Mouse (Mus musculus): ENCODE data around the gene Rpap3.

- TF ChIP-seq CTCF (IDR thresholded peaks at IDR 0.05; ENCODE audit: borderline replicate concordance, insufficient read depth, low read length) (no peak), POLR2A (IDR thresholded peaks at IDR 0.05; ENCODE audit: low read depth, low read length) (no peak)
Observed at GRCm38 (mm10) chr15:97715734-97716133, 10.1 kb upstream of the Rpap3 start.
